Comparison of ENCODE assay signal across 8 mouse cellular contexts in genomic region chr2:104410963-104411545, GRCm38 (mm10). TPM values are rescaled to one million over a fixed set of nuclear protein-coding genes. Genes with fewer than 3 reads are reported as not detected.
DNase-seq lines count a peak whose midpoint lies in the region; ATAC-seq and TF ChIP-seq lines count a peak whose summit lies in the region.

Gene D430041D05Rik (minus strand): TSS chr2:104411013.

- H3K9ac ChIP-seq in kidney, embryonic 14.5 days (ENCODE audit: low read depth, low read length) = peak within 1 kb of the TSS; percentile 63
- H3K9ac ChIP-seq in forebrain, postnatal 0 days = peak within 1 kb of the TSS; percentile 98
- H3K9ac ChIP-seq in limb, embryonic 14.5 days (ENCODE audit: low read depth, low read length, severe bottlenecking) = peak within 1 kb of the TSS; percentile 59

- no peak within 1 kb of the TSS for H3K27ac ChIP-seq in kidney, embryonic 14.5 days (ENCODE audit: low read depth, low read length)
- H3K27ac ChIP-seq in forebrain, postnatal 0 days (ENCODE audit: low read depth, low read length) = peak within 1 kb of the TSS; percentile 96
- no peak within 1 kb of the TSS for H3K27ac ChIP-seq in limb, embryonic 14.5 days (replicated peaks; ENCODE audit: low read depth, low read length)

- 54% methylated on average over 4 of the region's 4 CpGs for WGBS in kidney, embryonic 14.5 days
- WGBS in forebrain, postnatal 0 days = 55% methylated on average over 4 of the region's 4 CpGs
- 41% methylated on average over 4 of the region's 4 CpGs for WGBS in limb, embryonic 14.5 days

- H3K4me2 ChIP-seq in kidney, embryonic 14.5 days (replicated peaks; ENCODE audit: low read depth, low read length) = peak within 1 kb of the TSS; percentile 98
- H3K4me2 ChIP-seq in forebrain, postnatal 0 days (ENCODE audit: low read depth) = peak within 1 kb of the TSS; percentile 56
- peak within 1 kb of the TSS; percentile 100 for H3K4me2 ChIP-seq in limb, embryonic 14.5 days (replicated peaks; ENCODE audit: low read depth, low read length, severe bottlenecking)

- peaks cover 47% of the 10 kb centered on the region for H3K27me3 ChIP-seq in kidney, embryonic 14.5 days (ENCODE audit: control insufficient read depth, insufficient read depth, low read length)
- H3K27me3 ChIP-seq in forebrain, postnatal 0 days (ENCODE audit: insufficient read depth, low read length) = no peaks in the 10 kb centered on the region
- peaks cover 46% of the 10 kb centered on the region for H3K27me3 ChIP-seq in limb, embryonic 14.5 days (ENCODE audit: control insufficient read depth, insufficient read depth, low read length)

- no peaks in the 10 kb centered on the region for H3K9me3 ChIP-seq in kidney, embryonic 14.5 days (ENCODE audit: control insufficient read depth, low read length)
- no peaks in the 10 kb centered on the region for H3K9me3 ChIP-seq in forebrain, postnatal 0 days (ENCODE audit: low read length)
- no peaks in the 10 kb centered on the region for H3K9me3 ChIP-seq in limb, embryonic 14.5 days (ENCODE audit: control insufficient read depth, low read length)

- TF ChIP-seq CTCF in forebrain, postnatal 0 days (IDR thresholded peaks at IDR 0.05; ENCODE audit: low read depth) = no peak

- no peak for TF ChIP-seq POLR2A in limb, embryonic 14.5 days (IDR thresholded peaks at IDR 0.05; ENCODE audit: borderline replicate concordance, extremely low read depth, insufficient read depth, insufficient read length)

- peak within 1 kb of the TSS; percentile 62 for H3K4me3 ChIP-seq in kidney, embryonic 14.5 days (ENCODE audit: low read length)
- peak within 1 kb of the TSS; percentile 89 for H3K4me3 ChIP-seq in forebrain, postnatal 0 days (ENCODE audit: low read depth, low read length)
- H3K4me3 ChIP-seq in limb, embryonic 14.5 days (replicated peaks; ENCODE audit: low read length) = peak within 1 kb of the TSS; percentile 63

- no peak for DNase-seq in kidney, adult 11 months
- peak; percentile 55 for DNase-seq in cerebellum, adult 9-11 months
- DNase-seq in forebrain, postnatal 0 days = no peak
- DNase-seq in limb, embryonic 14.5 days (ENCODE audit: low spot score) = no peak
- no peak for DNase-seq in embryo, embryonic 11 days
- no peak for DNase-seq in spleen, adult 18-20 months
- no peak for DNase-seq in T-cell, adult 2 months (ENCODE audit: low spot score)

- H3K4me1 ChIP-seq in kidney, embryonic 14.5 days (ENCODE audit: control insufficient read depth, insufficient read depth, low read length) = 0 out of 2 replicates have a peak, but pooled peaks cover 4% of the 10 kb centered on the region
- H3K4me1 ChIP-seq in forebrain, postnatal 0 days (ENCODE audit: insufficient read depth) = peaks cover 18% of the 10 kb centered on the region
- peaks cover 4% of the 10 kb centered on the region; the same call in 1 of the 2 replicates for H3K4me1 ChIP-seq in limb, embryonic 14.5 days (ENCODE audit: control insufficient read depth, insufficient read depth, low read length)

- no peaks in the 10 kb centered on the region for H3K36me3 ChIP-seq in kidney, embryonic 14.5 days (ENCODE audit: control insufficient read depth, insufficient read depth, low read length)
- no peaks in the 10 kb centered on the region for H3K36me3 ChIP-seq in forebrain, postnatal 0 days (ENCODE audit: insufficient read depth)
- H3K36me3 ChIP-seq in limb, embryonic 14.5 days (ENCODE audit: control insufficient read depth, insufficient read depth, low read length) = no peaks in the 10 kb centered on the region

- no peak for ATAC-seq in kidney, embryonic 14.5 days (ENCODE audit: low FRiP score, low TSS enrichment)
- no peak for ATAC-seq in forebrain, postnatal 0 days
- no peak for ATAC-seq in limb, embryonic 14.5 days (ENCODE audit: low FRiP score, low read depth)

RNA-seq across cellular contexts. Expression of gene D430041D05Rik, which starts in this region (rescaled TPM):
- 0.51 and 0.65 TPM in 2 replicates for polyA plus RNA-seq in kidney, embryonic 14.5 days (2014; fragmentation: Nextera tagmentation; extraction: Ambion mirVana)
- total RNA-seq in forebrain, postnatal 0 days (2014; rRNA removed) = 51.2 and 58.9 TPM in 2 replicates
- 8.2 and 11.1 TPM in 2 replicates for polyA plus RNA-seq in forebrain, postnatal 0 days (2015; fragmentation: Nextera tagmentation; extraction: Ambion mirVana)
- polyA plus RNA-seq in limb, embryonic 14.5 days (2012; rRNA removed) = 1.1 and 1.4 TPM in 2 replicates
- 1.1 and 1.7 TPM in 2 replicates for polyA plus RNA-seq in limb, embryonic 14.5 days (2014; fragmentation: Nextera tagmentation; extraction: Ambion mirVana)
